Mouse (Mus musculus): ENCODE results near the gene Dnah8. TPM values are rescaled to one million over a fixed set of nuclear protein-coding genes. Genes with fewer than 3 reads are reported as not detected.

Gene Dnah8
- polyA plus RNA-seq, 1 experiment: 0.50 TPM

- no peak overlapping the region for H3K4me3 ChIP-seq (ENCODE audit: insufficient read depth, low read length)
- no peaks in the 10 kb centered on the region for H3K4me1 ChIP-seq (ENCODE audit: control insufficient read depth, insufficient read depth, low read length)
- TF ChIP-seq POLR2A (IDR thresholded peaks at IDR 0.05; ENCODE audit: extremely low read depth, insufficient read depth, low read length) (no peak), CTCF (IDR thresholded peaks at IDR 0.05; ENCODE audit: extremely low read depth, insufficient read depth, low read length) (peak; percentile 49)
- no peak overlapping the region for H3K27ac ChIP-seq (ENCODE audit: insufficient read depth, low read length)
Observed at GRCm38 (mm10) chr17:30590417-30591198, 33.5 kb upstream of the Dnah8 start.

GRCm38 (mm10) chr17:30594407-30594806, 29.7 kb upstream of the Dnah8 start:
- Histone ChIP-seq H3K4me1 (ENCODE audit: control insufficient read depth, insufficient read depth, low read length) (no peaks in the 10 kb centered on the region), H3K4me3 (ENCODE audit: insufficient read depth, low read length) (no peak overlapping the region), H3K27ac (ENCODE audit: insufficient read depth, low read length) (no peak overlapping the region)
- TF ChIP-seq POLR2A (IDR thresholded peaks at IDR 0.05; ENCODE audit: extremely low read depth, insufficient read depth, low read length) (no peak), CTCF (IDR thresholded peaks at IDR 0.05; ENCODE audit: extremely low read depth, insufficient read depth, low read length) (no peak)

- H3K27ac ChIP-seq (ENCODE audit: insufficient read depth, low read length): no peak overlapping the region
- no peak overlapping the region for H3K4me3 ChIP-seq (ENCODE audit: insufficient read depth, low read length)
- TF ChIP-seq CTCF (IDR thresholded peaks at IDR 0.05; ENCODE audit: extremely low read depth, insufficient read depth, low read length) (no peak), POLR2A (IDR thresholded peaks at IDR 0.05; ENCODE audit: extremely low read depth, insufficient read depth, low read length) (no peak)
- no peaks in the 10 kb centered on the region for H3K4me1 ChIP-seq (ENCODE audit: control insufficient read depth, insufficient read depth, low read length)
Observed at GRCm38 (mm10) chr17:30594846-30595245, 29.3 kb upstream of the Dnah8 start.

- H3K27ac ChIP-seq (ENCODE audit: insufficient read depth, low read length): no peak overlapping the region
- no peak for TF ChIP-seq CTCF (IDR thresholded peaks at IDR 0.05; ENCODE audit: extremely low read depth, insufficient read depth, low read length)
- TF ChIP-seq POLR2A (IDR thresholded peaks at IDR 0.05; ENCODE audit: extremely low read depth, insufficient read depth, low read length): no peak
- H3K4me1 ChIP-seq (ENCODE audit: control insufficient read depth, insufficient read depth, low read length): no peaks in the 10 kb centered on the region
- no peak overlapping the region for H3K4me3 ChIP-seq (ENCODE audit: insufficient read depth, low read length)
Observed at GRCm38 (mm10) chr17:30597786-30598185, 26.4 kb upstream of the Dnah8 start.

GRCm38 (mm10) chr17:30598300-30598699, 25.9 kb upstream of the Dnah8 start:
- Histone ChIP-seq H3K4me3 (ENCODE audit: insufficient read depth, low read length) (no peak overlapping the region), H3K4me1 (ENCODE audit: control insufficient read depth, insufficient read depth, low read length) (no peaks in the 10 kb centered on the region), H3K27ac (ENCODE audit: insufficient read depth, low read length) (no peak overlapping the region)
- TF ChIP-seq CTCF (IDR thresholded peaks at IDR 0.05; ENCODE audit: extremely low read depth, insufficient read depth, low read length) (no peak), POLR2A (IDR thresholded peaks at IDR 0.05; ENCODE audit: extremely low read depth, insufficient read depth, low read length) (no peak)

GRCm38 (mm10) chr17:30602175-30602574, 22.0 kb upstream of the Dnah8 start:
- H3K4me1 ChIP-seq (ENCODE audit: control insufficient read depth, insufficient read depth, low read length): no peaks in the 10 kb centered on the region
- H3K27ac ChIP-seq (ENCODE audit: insufficient read depth, low read length): no peak overlapping the region
- no peak for TF ChIP-seq CTCF (IDR thresholded peaks at IDR 0.05; ENCODE audit: extremely low read depth, insufficient read depth, low read length)
- no peak for TF ChIP-seq POLR2A (IDR thresholded peaks at IDR 0.05; ENCODE audit: extremely low read depth, insufficient read depth, low read length)
- no peak overlapping the region for H3K4me3 ChIP-seq (ENCODE audit: insufficient read depth, low read length)

- TF ChIP-seq CTCF (IDR thresholded peaks at IDR 0.05; ENCODE audit: extremely low read depth, insufficient read depth, low read length): no peak
- TF ChIP-seq POLR2A (IDR thresholded peaks at IDR 0.05; ENCODE audit: extremely low read depth, insufficient read depth, low read length): no peak
- Histone ChIP-seq H3K27ac (ENCODE audit: insufficient read depth, low read length) (no peak overlapping the region), H3K4me1 (ENCODE audit: control insufficient read depth, insufficient read depth, low read length) (peaks cover 4% of the 10 kb centered on the region), H3K4me3 (ENCODE audit: insufficient read depth, low read length) (no peak overlapping the region)
Observed at GRCm38 (mm10) chr17:30604296-30604695, 19.9 kb upstream of the Dnah8 start.

GRCm38 (mm10) chr17:30605001-30605400, 19.2 kb upstream of the Dnah8 start:
- peaks cover 5% of the 10 kb centered on the region for H3K4me1 ChIP-seq (ENCODE audit: control insufficient read depth, insufficient read depth, low read length)
- H3K4me3 ChIP-seq (ENCODE audit: insufficient read depth, low read length): no peak overlapping the region
- TF ChIP-seq CTCF (IDR thresholded peaks at IDR 0.05; ENCODE audit: extremely low read depth, insufficient read depth, low read length) (no peak), POLR2A (IDR thresholded peaks at IDR 0.05; ENCODE audit: extremely low read depth, insufficient read depth, low read length) (no peak)
- no peak overlapping the region for H3K27ac ChIP-seq (ENCODE audit: insufficient read depth, low read length)

- H3K4me3 ChIP-seq (ENCODE audit: insufficient read depth, low read length): no peak overlapping the region
- peaks cover 5% of the 10 kb centered on the region for H3K4me1 ChIP-seq (ENCODE audit: control insufficient read depth, insufficient read depth, low read length)
- TF ChIP-seq CTCF (IDR thresholded peaks at IDR 0.05; ENCODE audit: extremely low read depth, insufficient read depth, low read length): no peak
- TF ChIP-seq POLR2A (IDR thresholded peaks at IDR 0.05; ENCODE audit: extremely low read depth, insufficient read depth, low read length): no peak
- H3K27ac ChIP-seq (ENCODE audit: insufficient read depth, low read length): no peak overlapping the region
Observed at GRCm38 (mm10) chr17:30606206-30606605, 17.9 kb upstream of the Dnah8 start.

GRCm38 (mm10) chr17:30606634-30607081, 17.5 kb upstream of the Dnah8 start:
- peaks cover 9% of the 10 kb centered on the region for H3K4me1 ChIP-seq (ENCODE audit: control insufficient read depth, insufficient read depth, low read length)
- TF ChIP-seq POLR2A (IDR thresholded peaks at IDR 0.05; ENCODE audit: extremely low read depth, insufficient read depth, low read length): no peak
- no peak for TF ChIP-seq CTCF (IDR thresholded peaks at IDR 0.05; ENCODE audit: extremely low read depth, insufficient read depth, low read length)
- H3K4me3 ChIP-seq (ENCODE audit: insufficient read depth, low read length): no peak overlapping the region
- no peak overlapping the region for H3K27ac ChIP-seq (ENCODE audit: insufficient read depth, low read length)
